Mouse (Mus musculus) bone marrow macrophage, adult 2 months (primary cell): ENCODE results near the gene Vps45. TPM values are rescaled to one million over a fixed set of nuclear protein-coding genes. Genes with fewer than 3 reads are reported as not detected.

Source experiments
- H3K27ac ChIP-seq: 2 replicates; pipeline ENCODE4 v1.5.1; 2012; ENCODE audit warnings: low read depth, low read length; ENCODE audit not compliant: insufficient read depth
- H3K4me1 ChIP-seq: 2 replicates; pipeline ENCODE4 v1.6.1; 2012; ENCODE audit warnings: low read length; ENCODE audit not compliant: control insufficient read depth, insufficient read depth
- H3K4me3 ChIP-seq: 2 replicates; pipeline ENCODE4 v1.5.1; 2012; ENCODE audit warnings: mild to moderate bottlenecking, low read length, moderate library complexity; ENCODE audit not compliant: insufficient read depth
- CTCF ChIP-seq: IDR thresholded peaks from 2 replicates; pipeline ENCODE4 v1.5.1; 2012; ENCODE audit warnings: low read depth, mild to moderate bottlenecking, low read length, moderate library complexity
- POLR2A ChIP-seq: IDR thresholded peaks from 2 replicates; pipeline ENCODE4 v1.6.1; 2012; ENCODE audit warnings: mild to moderate bottlenecking, low read depth, low read length, borderline replicate concordance
- polyA plus RNA-seq: library from polyadenylated mRNA; stranded (reverse); fragments of >200 nt; gene quantifications from 2 replicates; pipeline ENCODE4 v1.2.4, GENCODE M21; 2012; ENCODE audit not compliant: missing spikeins, insufficient read depth, insufficient read length

Gene Vps45
- 18.6 and 22.9 TPM in 2 replicates for polyA plus RNA-seq

- Histone ChIP-seq H3K4me1 (peaks cover 16% of the 10 kb centered on the region), H3K27ac (peak within 1 kb of the TSS; percentile 66), H3K4me3 (peak within 1 kb of the TSS; percentile 82)
- TF ChIP-seq CTCF (no peak), POLR2A (no peak)
These were observed at the start of gene Vps45 for GRCm38 (mm10) chr3:96058231-96058896. Vps45 (minus strand) TSS chr3:96058466.

- Histone ChIP-seq H3K4me3 (no peak overlapping the region), H3K4me1 (peaks cover 17% of the 10 kb centered on the region), H3K27ac (no peak overlapping the region)
- TF ChIP-seq POLR2A = no peak
- no peak for TF ChIP-seq CTCF
These were observed 47.9 kb upstream of the Vps45 start for GRCm38 (mm10) chr3:96106151-96106550.

GRCm38 (mm10) chr3:96105232-96105747 is 47.0 kb upstream of the Vps45 start:
- Histone ChIP-seq H3K27ac (no peak overlapping the region), H3K4me1 (peaks cover 23% of the 10 kb centered on the region), H3K4me3 (peak overlapping the region; percentile 99)
- no peak for TF ChIP-seq POLR2A
- TF ChIP-seq CTCF = no peak

- Histone ChIP-seq H3K27ac (peak within 1 kb of the TSS; percentile 62), H3K4me3 (peak within 1 kb of the TSS; percentile 99), H3K4me1 (peaks cover 30% of the 10 kb centered on the region)
- TF ChIP-seq POLR2A (no peak), CTCF (no peak)
These were observed 46.2 kb upstream of the Vps45 start, which contains the start of gene Otud7b for GRCm38 (mm10) chr3:96104261-96105065. Otud7b (plus strand) TSS chr3:96104527.

- TF ChIP-seq CTCF (no peak), POLR2A (no peak)
- peak overlapping the region; percentile 62 for H3K27ac ChIP-seq
- peaks cover 36% of the 10 kb centered on the region for H3K4me1 ChIP-seq
- peak overlapping the region; percentile 79 for H3K4me3 ChIP-seq
These were observed 45.6 kb upstream of the Vps45 start for GRCm38 (mm10) chr3:96103901-96104260.

GRCm38 (mm10) chr3:96102100-96102872 is 44.0 kb upstream of the Vps45 start:
- peaks cover 46% of the 10 kb centered on the region for H3K4me1 ChIP-seq
- H3K27ac ChIP-seq = peak overlapping the region; percentile 37
- peak overlapping the region; percentile 53 for H3K4me3 ChIP-seq
- TF ChIP-seq POLR2A (no peak), CTCF (0 out of 2 replicates have a peak, but pooled peaks have one; percentile 17)

GRCm38 (mm10) chr3:96098616-96099267 is 40.5 kb upstream of the Vps45 start:
- H3K4me3 ChIP-seq = no peak overlapping the region
- peak overlapping the region; percentile 45; the same call in 1 of the 2 replicates for H3K27ac ChIP-seq
- TF ChIP-seq POLR2A (no peak), CTCF (no peak)
- peaks cover 40% of the 10 kb centered on the region for H3K4me1 ChIP-seq

GRCm38 (mm10) chr3:96098168-96098567 is 39.9 kb upstream of the Vps45 start:
- TF ChIP-seq POLR2A (no peak), CTCF (no peak)
- H3K4me1 ChIP-seq = peaks cover 40% of the 10 kb centered on the region
- peak overlapping the region; percentile 45 for H3K27ac ChIP-seq
- 0 out of 2 replicates have a peak overlapping the region, but pooled peaks have one; percentile 6 for H3K4me3 ChIP-seq

GRCm38 (mm10) chr3:96094203-96094602 is 35.9 kb upstream of the Vps45 start:
- TF ChIP-seq CTCF (no peak), POLR2A (no peak)
- peaks cover 16% of the 10 kb centered on the region for H3K4me1 ChIP-seq
- no peak overlapping the region for H3K4me3 ChIP-seq
- no peak overlapping the region for H3K27ac ChIP-seq

GRCm38 (mm10) chr3:96093509-96093908 is 35.2 kb upstream of the Vps45 start:
- TF ChIP-seq POLR2A (no peak), CTCF (no peak)
- Histone ChIP-seq H3K4me1 (peaks cover 11% of the 10 kb centered on the region), H3K27ac (no peak overlapping the region), H3K4me3 (no peak overlapping the region)
